Mouse (Mus musculus) heart, embryonic 11.5 days (tissue): ENCODE results near the gene Ache. TPM values are rescaled to one million over a fixed set of nuclear protein-coding genes. Genes with fewer than 3 reads are reported as not detected.

ENCODE experiments used
- ATAC-seq: fragments of 200-750 bp; cut with Nextera tagmentation; replicated peaks from 2 replicates; pipeline ENCODE4 v1.8.0; 2017; ENCODE audit warnings: moderate library complexity; ENCODE audit not compliant: insufficient number of reproducible peaks, low FRiP score, low TSS enrichment
- H3K27ac ChIP-seq: fragments of 300-500 bp; sonication (generic); 2 replicates; pipeline ENCODE4 v1.5.1; 2014; ENCODE audit warnings: mild to moderate bottlenecking, low read depth, low read length
- H3K27me3 ChIP-seq: fragments of 300-500 bp; sonication (generic); 2 replicates; pipeline ENCODE4 v1.6.1; 2014; ENCODE audit warnings: mild to moderate bottlenecking, low read length, mixed read lengths; ENCODE audit not compliant: control insufficient read depth, insufficient read depth
- H3K36me3 ChIP-seq: fragments of 300-500 bp; sonication (generic); 2 replicates; pipeline ENCODE4 v1.6.1; 2014; ENCODE audit warnings: mild to moderate bottlenecking, low read length, moderate library complexity, mixed read lengths; ENCODE audit not compliant: control insufficient read depth, insufficient read depth
- H3K4me1 ChIP-seq: fragments of 300-500 bp; sonication (generic); 2 replicates; pipeline ENCODE4 v1.6.1; 2014; ENCODE audit warnings: low read length; ENCODE audit not compliant: control insufficient read depth, insufficient read depth
- H3K4me2 ChIP-seq: fragments of 300-500 bp; sonication (generic); 2 replicates; pipeline ENCODE4 v1.6.1; 2014; ENCODE audit warnings: mild to moderate bottlenecking, moderate library complexity
- H3K4me3 ChIP-seq: fragments of 300-500 bp; sonication (generic); 2 replicates; pipeline ENCODE4 v1.5.1; 2014; ENCODE audit warnings: low read depth, low read length
- H3K9ac ChIP-seq: fragments of 300-500 bp; sonication (generic); 2 replicates; pipeline ENCODE4 v1.6.1; 2014; ENCODE audit warnings: mild to moderate bottlenecking, low read depth, low read length, moderate library complexity
- H3K9me3 ChIP-seq: fragments of 300-500 bp; sonication (generic); replicated peaks from 2 replicates; pipeline ENCODE4 v1.6.1; 2016; ENCODE audit warnings: low read length; ENCODE audit not compliant: control insufficient read depth
- WGBS: fragments of 180-500 bp; shearing (Covaris S2); extraction: QIAGEN DNeasy Blood & Tissue Kit; methylation state at CpG from one replicate; pipeline ENCODE4 v1.1.7; 2014; ENCODE audit not compliant: insufficient replicate concordance; 5-methylcytosine and 5-hydroxymethylcytosine counted together
- microRNA-seq: library from miRNA; unstranded; fragments of <30 nt; microRNA quantifications from one replicate; pipeline ENCODE4, GENCODE M21; 2016; ENCODE audit warnings: borderline number of aligned reads
- polyA plus RNA-seq: library from polyadenylated mRNA; unstranded; fragments of >200 nt; fragmentation: Nextera tagmentation; extraction: Ambion mirVana; gene quantifications from 2 replicates; pipeline ENCODE4 v1.2.1, GENCODE M21; 2014

Ache gene
- polyA plus RNA-seq, 1 experiment from 2014 or later = 20.3 TPM

DNA sequence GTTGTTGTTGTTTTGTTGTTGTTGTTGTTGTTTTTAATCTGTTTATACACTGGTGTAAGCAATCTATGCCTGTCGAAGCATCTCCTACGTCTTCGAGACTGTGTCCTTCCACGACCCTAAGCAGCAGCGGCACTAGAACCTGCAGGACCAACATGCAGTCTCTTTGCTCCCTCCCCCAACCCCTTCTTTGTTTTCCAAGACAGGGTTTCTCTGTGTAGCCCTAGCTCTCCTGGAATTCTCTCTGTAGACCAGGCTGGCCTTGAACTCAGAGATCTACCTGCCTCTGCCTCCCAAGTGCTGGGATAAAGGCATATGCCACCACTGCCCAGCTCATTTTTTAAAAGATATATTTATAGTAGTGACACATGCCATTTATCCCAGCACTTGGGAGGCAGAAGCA lies 56.1 kb downstream of the Ache start:
- Histone ChIP-seq H3K9ac (no peak overlapping the region), H3K36me3 (no peaks in the 10 kb centered on the region), H3K4me3 (no peak overlapping the region), H3K27ac (no peak overlapping the region), H3K4me1 (peaks cover 24% of the 10 kb centered on the region), H3K4me2 (no peak overlapping the region), H3K27me3 (no peaks in the 10 kb centered on the region), H3K9me3 (no peaks in the 10 kb centered on the region)
- no peak for ATAC-seq
- 93% methylated on average over 5 of the region's 5 CpGs for WGBS

DNA sequence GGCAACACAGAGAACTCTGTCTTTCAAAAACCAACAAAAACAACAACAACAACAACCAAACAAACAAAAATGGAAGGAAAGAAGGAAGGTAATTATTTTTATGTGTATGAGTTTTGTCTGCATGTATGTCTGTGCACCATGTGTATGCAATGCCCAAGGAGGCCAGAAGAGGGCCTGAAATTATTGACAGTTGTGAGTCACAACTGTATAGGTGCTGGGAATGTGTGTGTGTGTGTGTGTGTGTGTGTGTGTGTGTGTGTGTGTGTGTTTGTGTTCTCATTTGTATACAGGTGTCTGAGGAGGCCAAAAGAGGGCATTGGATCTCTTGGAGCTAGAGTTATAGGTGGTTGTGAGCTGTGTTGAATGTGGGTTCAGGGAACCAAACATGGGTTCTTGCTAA lies 56.5 kb downstream of the Ache start:
- ATAC-seq = no peak
- Histone ChIP-seq H3K4me3 (no peak overlapping the region), H3K4me2 (no peak overlapping the region), H3K9ac (no peak overlapping the region), H3K27me3 (no peaks in the 10 kb centered on the region), H3K4me1 (peaks cover 20% of the 10 kb centered on the region), H3K27ac (no peak overlapping the region), H3K36me3 (no peaks in the 10 kb centered on the region), H3K9me3 (no peaks in the 10 kb centered on the region)

Small RNAs within 50 kb of the gene (microRNA-seq; reads per million reads assigned to microRNA genes)
- gene Mir7036 = 1.0 reads per million, percentile 13 among the genes with 10 or more reads in this experiment
- gene Mir8116 = 0.41 reads per million

Other genes starting within 250 kb of the Ache start
- 131 and 145 TPM in 2 replicates for gene Ap1s1, start 241.4 kb upstream of the Ache start, polyA plus RNA-seq
- 0.52 and 0.97 TPM in 2 replicates for gene Serpine1, start 215.3 kb upstream of the Ache start, polyA plus RNA-seq
- gene Trim56, start 171.3 kb upstream of the Ache start, polyA plus RNA-seq = 5.8 and 9.4 TPM in 2 replicates
- gene Muc3, start 138.2 kb upstream of the Ache start, polyA plus RNA-seq = not detected in 2 replicates
- gene Muc3a, start 75.1 kb upstream of the Ache start, polyA plus RNA-seq = 0.27 and 0.45 TPM in 2 replicates
- gene Ufsp1, start 7.1 kb downstream of the Ache start, polyA plus RNA-seq = 9.1 and 10.3 TPM in 2 replicates
- 92.0 and 96.9 TPM in 2 replicates for gene Srrt, start 20.2 kb downstream of the Ache start, polyA plus RNA-seq
- 36.7 and 41.1 TPM in 2 replicates for gene Trip6, start 26.9 kb downstream of the Ache start, polyA plus RNA-seq
- gene Slc12a9, start 46.1 kb downstream of the Ache start, polyA plus RNA-seq = 5.1 and 5.6 TPM in 2 replicates
- 27.3 and 35.6 TPM in 2 replicates for gene Ephb4, start 62.6 kb downstream of the Ache start, polyA plus RNA-seq
- gene Zan, start 189.5 kb downstream of the Ache start, polyA plus RNA-seq = 0.03 and 0.11 TPM in 2 replicates
- 46.5 and 50.0 TPM in 2 replicates for gene Pop7, start 215.0 kb downstream of the Ache start, polyA plus RNA-seq
- gene Gigyf1, start 231.0 kb downstream of the Ache start, polyA plus RNA-seq = 6.8 and 9.5 TPM in 2 replicates
- not detected in 2 replicates for gene Epo, start 245.7 kb downstream of the Ache start, polyA plus RNA-seq
- gene Gnb2, start 246.0 kb downstream of the Ache start, polyA plus RNA-seq = 307 and 318 TPM in 2 replicates